Mouse (Mus musculus): Measurements from ENCODE around the gene Tmem104.

The Tmem104 gene

DNA sequence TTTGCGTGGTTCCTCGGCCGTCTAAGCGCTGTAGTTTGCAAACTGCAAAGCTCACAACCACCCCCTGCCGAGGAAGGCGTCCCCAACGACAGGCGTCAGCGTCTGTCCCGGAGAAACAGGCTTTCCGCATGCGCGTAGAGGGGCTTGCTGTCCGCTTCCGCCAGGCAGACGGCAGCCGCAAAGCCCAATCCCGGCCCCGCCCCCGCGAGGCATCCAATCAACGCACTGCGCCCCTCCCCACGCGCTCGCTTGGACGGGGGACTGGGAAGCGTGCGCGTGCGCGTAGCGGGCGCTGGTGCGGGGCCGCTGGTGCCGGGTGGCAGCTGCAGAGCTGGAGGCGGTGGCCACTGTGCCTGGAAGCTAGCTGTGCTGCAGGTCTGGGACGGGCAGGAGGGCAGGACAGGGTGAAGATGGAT lies at the start of gene Tmem104:
Gene Tmem104, plus strand, starts transcription at position 264 of the 416 bp plus-strand sequence.
- DNase-seq, result peak; percentile 99

DNA sequence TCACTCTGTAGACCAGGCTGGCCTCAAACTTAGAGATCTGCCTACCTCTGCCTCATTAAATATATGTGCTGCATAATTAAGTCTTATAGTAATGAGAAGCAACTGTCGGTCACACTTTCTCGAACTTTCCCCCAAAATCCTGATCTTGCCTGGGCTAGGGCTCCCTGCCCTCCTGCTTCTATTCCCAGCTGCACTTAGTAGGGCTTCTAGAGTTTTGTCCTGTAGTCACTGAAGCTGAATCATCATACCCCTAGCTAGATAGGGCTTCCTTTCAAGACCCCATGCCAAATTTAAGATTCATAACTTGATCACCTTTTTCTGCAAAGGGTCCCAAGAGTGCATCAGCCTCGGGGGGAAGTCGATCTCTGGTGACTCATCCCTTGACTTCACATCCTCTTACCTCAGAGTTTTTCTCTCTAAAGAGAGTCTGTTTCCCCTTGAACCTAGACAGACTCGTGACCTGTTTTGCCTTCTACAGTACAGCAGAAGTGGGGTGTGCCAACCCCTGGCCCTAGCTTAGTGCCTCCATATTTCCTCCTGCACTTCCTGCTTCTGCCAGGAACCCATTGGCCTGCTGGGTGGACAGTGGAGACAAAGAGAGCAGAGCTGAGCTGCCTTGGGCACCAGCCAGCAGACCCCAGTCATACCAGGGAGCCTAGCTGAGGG lies 48.6 kb upstream of the Tmem104 start:
- no peak for DNase-seq

DNA sequence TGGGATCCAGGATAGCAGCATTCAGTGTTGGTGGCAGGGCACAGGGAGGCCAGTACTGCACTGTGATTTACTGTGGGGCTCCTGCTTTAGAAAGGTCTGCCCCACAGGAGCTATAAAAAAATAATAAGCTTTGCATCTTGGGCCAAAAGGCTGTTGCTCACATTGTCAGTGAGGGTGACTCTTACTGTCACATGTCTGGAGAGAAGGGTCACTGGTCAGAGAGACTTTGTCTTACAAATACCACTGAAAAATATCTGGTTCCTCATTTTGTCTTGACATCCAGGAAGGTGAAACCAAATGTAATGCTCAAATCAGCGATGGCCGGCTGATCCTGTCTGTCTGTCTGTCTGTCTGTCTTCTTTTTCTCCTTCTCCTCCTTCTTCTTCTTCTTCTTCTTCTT lies 45.3 kb upstream of the Tmem104 start:
- DNase-seq, result no peak

DNA sequence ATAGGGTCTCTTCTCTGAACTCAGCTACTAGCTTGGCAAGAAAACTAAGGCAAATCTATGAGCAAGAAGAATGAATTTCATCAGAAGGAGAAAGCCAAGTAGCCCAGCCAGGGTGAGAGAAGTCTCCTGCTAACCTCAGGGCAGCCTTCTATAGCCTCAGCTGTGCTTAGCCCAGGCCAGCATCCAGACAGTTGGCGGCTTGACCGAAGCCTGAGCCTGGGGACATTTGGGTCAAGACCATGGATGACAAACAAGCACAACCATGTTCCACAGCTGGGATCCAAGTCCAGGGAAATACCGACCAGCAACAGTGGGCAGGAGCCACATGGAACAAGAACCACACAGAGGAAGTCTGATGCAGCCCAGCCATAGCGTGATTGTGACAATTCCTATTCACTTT lies 39.5 kb upstream of the Tmem104 start:
- no peak for DNase-seq

DNA sequence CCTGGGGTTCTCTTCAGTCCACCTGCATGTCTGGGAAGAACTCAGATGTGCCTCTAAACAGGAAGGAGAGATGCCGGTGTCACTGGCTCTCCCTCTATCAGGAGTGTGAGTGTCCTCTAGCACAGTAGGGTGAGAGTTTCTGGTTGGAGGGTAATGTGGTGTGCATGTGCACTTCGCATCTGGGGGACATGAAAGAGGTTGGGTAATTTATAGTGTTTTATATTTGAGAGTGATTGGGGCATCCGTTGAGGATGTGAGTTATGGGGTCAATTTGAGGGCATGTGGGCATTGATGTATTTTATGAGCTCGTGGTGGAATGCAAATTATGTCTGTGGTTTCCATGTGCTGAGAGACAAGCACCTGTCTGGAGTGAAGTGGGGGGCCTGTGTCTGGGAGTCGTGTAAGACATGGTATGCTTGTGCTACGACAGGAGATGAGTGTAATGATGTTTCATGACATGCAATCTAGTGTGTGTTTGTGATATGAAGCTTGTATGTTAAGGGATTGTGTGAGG lies 36.5 kb upstream of the Tmem104 start:
- DNase-seq, result no peak

DNA sequence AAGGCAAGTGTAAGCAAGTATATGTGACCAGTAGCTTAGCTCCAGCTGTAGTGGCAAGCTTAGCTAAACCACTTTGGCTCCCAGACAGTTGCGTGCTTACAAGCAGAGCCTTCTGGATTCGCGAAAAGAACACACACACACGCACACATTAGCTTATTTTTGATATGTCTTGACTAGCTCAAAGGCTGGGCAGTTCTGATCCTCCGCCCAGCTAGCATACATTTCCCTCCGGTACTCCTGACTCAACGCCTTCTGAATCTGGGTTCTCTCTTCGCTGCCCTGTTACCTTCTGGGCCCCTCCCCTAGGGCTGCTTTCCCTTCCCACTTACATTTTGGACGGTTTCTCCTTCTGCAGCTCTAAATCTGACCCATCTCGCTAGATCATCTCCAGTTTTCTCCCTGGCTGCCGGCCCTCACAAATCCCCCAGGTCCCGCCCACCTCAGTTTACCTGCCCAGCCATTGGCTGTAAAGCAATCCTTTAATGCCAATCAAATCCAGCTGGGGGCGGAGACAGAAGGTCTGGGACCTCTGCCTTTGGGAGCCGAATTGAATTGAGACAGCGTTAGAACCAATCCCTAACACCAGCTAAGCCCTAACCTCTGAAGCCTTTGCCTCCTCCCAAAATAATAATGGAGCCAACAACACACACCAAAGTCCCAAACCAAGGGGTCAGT lies 35.4 kb upstream of the Tmem104 start:
- peak; percentile 81 for DNase-seq

DNA sequence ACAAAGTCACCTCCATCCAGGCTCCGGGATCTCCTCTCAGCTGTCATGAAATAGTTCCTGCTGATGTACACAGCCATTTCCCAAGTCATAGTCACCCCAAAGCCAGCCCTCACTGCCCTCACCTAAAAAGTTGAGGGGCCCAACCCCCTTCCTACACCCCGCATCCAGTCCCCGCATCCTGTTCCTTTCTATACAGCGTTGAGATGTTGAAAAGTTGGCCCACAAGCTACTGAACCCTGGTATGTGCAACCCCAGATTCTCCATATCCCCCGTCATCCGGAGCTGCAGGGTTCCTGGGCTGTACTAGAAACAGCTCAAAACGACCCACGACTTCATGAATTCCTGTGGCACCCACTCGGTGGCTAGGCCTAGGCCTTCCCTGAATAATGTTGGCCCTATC lies 34.2 kb upstream of the Tmem104 start:
- DNase-seq, result no peak

DNA sequence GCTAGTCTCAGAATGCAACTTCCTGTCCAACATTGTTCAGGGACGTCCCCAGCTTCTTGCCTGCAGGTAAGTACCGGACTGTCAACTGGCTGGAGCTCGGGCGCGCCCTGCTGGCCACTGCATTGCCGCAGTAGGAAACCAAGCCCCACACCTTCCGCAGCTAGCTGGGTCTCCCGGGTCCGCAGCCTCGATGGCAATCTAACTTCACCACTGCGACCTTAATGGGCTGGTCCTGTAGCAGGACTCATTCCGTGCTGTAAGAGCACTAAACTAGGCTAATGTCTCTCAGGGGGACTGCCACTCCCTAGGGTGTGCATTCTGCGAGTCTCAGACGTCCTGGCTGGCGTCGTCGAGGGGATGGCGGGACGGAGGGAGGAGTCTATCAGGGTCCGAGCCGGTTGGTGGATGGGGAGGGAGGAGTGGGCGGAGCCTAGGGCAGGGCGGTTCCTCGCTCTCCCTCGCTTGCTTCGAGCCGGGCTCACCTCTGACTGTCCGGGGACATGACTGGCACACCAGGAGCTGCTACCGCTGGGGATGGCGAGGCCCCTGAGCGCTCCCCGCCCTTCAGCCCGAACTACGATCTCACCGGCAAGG lies 33.5 kb upstream of the Tmem104 start:
- DNase-seq, result peak; percentile 83

DNA sequence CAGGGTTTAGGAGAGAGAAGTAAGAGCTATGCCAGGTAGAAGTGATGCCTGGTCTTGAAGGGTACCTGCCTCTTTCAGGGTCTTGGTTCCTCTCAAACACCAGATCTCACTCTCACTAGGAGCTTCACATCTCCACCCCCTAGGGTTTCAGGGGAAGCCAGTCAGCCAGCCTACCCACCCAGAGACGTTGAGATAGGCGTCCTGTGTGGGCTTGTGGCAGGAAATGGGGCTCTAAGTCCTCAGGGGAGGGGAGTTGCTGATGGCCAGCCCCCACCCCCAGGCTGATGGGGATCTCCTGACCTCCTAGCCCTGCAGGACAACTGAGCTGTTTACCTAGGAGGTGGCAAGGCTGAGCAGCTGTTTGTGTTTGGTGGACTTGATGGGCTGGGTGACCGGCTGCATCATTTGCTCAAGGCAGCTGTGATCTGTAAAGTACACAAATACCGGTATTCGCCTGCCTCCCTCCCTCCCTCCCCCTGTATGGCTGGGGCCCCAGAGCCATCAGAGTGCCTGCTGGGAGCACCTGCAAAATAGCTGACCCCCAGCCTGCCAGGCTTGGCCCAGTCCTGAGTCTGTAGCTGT lies 32.1 kb upstream of the Tmem104 start:
- no peak for DNase-seq

DNA sequence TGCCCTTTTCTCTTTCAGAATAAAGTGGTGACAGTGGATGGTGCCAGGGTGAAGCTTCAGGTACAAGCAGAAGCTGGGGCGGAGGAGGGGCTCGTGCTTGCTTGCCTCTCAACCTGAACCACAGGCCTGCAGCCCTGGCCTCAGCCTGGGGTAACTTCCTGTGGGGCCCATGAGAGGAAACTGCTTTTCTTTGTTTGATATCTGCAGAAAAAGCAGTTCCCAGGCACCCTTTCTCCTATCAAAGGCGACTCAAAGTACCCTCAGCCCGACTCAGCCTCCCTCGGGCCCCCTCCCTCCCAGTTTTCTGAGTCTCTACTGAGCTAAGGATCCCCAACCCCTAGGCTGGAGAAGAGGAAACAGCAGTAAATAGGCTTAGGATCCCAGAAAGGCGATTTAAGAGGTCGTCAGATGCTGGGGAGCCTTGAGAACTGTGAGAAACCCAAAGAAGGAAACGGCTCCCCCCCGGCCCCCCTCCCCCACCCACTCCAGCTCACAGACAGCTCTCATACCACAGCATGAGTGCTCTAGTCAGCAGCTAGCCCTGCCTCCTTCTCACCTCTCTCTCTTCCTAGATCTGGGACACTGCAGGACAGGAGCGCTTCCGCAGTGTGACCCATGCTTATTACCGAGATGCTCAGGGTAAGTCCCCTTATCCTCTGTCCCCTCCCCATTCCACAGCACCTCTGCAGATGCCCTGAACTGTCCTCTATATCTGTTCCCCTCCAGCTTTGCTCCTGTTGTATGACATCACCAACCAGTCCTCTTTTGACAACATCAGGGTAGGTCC lies 29.2 kb upstream of the Tmem104 start:
- DNase-seq, result peak; percentile 13

DNA sequence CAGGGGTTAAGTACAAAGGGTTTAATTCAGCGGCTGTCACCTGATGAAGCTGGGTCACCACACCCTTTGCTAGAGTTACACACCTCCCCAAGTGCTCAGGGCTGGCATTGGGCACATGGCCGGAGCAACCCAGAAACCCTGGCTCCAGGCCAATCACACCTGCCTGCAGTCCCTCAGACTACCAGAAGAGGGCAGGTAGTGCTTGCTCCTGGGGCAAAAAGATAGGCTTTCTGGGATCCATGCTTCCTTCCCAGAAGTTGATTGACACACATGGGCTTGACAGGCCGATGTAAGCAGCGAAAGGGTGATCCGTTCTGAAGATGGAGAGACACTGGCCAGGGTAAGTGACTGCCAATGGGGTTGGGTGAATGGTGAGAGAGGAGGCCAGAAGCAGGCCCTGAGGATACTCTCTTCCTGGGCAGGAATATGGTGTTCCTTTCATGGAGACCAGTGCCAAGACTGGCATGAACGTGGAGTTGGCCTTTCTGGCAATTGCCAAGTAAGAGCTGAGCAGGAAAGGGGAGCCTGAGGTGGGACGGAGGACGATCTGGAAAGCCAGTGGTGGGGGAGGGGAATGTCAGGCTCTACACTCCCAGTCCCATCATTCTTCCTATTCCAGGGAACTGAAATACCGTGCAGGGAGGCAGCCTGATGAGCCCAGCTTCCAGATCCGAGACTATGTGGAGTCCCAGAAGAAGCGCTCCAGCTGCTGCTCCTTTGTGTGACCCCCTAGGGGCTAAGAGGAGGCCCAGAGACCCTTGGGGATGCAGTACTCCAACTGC lies 27.1 kb upstream of the Tmem104 start:
- DNase-seq, result peak; percentile 94

DNA sequence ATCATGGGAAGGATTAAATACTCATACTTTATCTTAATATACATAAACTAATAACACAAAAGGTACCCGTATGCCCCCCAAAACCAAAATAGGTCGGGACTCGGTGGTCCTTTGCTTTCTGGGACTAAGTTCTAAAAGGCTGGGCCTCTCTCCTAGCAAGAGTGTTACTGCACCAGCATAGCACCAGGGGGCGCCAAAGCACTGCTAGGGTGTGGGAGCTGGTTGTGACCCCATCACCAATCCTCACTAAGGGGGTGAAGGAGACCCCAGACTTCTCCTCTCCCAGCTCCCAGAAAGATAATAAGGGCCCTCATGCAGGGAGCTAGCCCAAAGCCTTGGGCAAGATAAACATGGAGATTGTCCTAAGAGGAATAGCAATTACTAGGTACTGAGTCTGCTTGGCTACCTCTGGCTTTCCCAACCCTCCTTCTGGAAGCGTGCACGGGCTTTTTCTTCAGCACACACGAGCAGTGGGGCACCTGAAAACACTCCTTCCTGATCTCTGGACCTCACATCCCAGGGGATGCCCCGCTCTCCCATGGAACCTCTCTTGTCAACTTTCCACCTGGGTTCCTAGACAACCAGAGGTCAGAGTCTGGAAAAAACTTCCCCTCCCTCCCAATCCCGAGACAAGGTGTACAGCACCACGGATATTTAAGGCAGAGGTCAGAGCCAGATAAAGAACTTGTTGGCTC lies 26.3 kb upstream of the Tmem104 start:
- peak; percentile 77 for DNase-seq

DNA sequence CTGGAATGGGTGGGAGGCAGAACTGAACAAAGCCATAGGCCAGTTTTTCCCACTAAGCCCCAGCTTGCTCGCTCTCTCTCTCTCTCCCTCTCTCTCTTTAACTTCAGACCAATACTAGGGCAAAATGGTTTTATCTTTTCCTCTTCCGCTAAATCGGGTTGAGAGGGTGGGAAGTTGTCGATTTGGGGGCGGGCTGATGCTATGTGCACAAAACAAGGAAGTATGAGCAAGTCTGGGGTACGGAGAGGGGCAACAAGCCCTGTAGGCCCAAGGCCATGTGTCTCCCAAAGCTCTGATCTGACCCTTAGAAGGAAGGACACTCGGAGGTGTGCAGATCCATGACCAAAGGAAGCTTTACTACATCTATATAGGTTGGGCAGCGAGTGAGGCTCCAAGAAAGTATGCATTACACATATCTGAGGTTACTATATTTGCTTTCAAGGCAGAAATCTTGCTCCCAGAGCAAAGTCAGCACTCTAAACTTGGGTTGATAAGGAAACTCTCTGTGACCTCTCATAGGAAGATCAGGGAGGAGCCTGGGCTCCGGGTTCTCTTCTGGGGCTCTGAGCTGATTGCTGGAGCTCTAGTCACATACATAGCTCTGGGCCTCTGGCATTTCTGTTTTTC lies 25.6 kb upstream of the Tmem104 start:
- DNase-seq, result peak; percentile 18

DNA sequence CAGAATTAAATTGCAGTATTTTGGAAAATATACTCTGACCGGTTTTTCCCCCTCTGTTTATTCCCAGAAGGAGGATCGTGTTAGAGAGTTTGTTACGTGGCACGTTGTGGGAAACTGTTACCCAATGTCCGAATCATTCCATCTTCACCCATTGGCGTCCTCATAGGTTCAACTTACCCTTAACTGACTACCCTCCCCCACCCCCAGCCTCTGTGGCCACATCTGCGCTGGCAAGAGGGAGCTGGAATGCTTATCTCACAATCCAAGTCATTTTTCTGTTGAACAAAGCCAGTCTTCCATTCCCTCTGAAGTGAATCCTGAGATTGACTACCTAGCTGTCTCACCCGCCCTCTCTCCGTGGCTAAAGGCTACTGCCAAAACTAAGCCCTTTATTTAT lies 25.1 kb upstream of the Tmem104 start:
- DNase-seq, result peak; percentile 16

DNA sequence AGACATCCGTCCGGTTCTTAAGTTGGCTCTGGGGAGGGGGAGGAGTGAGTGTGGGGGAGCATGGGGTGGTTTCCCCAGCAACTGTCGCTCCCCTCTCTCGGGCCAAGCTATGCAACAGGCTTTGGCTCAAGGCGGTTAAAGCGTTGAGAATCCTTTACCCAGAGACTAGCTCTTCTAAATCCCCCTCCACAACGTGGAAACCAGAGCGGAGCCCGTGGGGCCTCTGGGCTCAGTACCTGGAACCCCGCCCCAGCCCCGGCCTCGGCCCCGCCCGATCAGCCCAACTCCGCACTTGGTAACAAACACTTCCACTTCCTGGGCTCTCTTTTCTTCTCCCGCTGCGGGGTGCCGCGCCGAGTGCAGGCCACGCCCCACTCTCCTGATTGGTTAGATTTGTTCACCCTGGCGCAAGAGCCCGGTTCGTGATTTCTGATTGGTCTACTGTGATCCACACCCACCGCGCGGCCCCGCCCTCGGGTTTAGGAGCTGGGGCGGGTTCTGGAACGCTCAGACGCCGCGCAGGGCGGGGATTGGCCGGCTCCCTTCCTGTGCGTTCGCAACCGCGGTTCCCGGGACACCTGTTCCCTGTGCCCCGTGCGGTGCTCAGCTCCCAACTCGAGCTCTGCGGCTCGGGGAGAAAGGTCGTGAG lies 24.3 kb upstream of the Tmem104 start, which contains the start of gene Slc9a3r1:
Gene Slc9a3r1, plus strand, starts transcription at position 510 of the 649 bp plus-strand sequence.
- DNase-seq, result peak; percentile 99

DNA sequence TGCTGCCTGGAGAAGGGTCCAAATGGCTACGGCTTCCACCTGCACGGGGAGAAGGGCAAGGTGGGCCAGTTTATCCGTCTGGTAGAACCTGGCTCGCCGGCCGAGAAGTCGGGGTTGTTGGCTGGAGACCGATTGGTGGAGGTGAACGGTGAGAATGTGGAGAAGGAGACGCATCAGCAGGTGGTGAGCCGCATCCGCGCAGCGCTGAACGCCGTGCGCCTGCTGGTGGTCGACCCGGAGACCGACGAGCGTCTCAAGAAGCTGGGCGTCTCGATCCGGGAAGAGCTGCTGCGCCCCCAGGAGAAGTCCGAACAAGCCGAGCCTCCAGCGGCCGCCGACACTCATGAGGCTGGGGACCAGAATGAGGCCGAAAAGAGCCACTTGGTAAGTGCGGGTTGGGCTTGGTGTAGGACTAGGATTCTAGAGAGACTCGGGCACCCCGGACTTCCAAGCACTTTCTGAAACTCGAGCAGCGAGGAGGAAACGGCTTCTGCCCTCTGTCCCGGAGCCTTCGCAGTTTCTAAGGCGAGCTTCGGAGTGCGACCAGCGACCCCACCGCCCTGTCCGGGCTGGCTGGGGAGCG lies 23.6 kb upstream of the Tmem104 start:
- DNase-seq, result no peak

DNA sequence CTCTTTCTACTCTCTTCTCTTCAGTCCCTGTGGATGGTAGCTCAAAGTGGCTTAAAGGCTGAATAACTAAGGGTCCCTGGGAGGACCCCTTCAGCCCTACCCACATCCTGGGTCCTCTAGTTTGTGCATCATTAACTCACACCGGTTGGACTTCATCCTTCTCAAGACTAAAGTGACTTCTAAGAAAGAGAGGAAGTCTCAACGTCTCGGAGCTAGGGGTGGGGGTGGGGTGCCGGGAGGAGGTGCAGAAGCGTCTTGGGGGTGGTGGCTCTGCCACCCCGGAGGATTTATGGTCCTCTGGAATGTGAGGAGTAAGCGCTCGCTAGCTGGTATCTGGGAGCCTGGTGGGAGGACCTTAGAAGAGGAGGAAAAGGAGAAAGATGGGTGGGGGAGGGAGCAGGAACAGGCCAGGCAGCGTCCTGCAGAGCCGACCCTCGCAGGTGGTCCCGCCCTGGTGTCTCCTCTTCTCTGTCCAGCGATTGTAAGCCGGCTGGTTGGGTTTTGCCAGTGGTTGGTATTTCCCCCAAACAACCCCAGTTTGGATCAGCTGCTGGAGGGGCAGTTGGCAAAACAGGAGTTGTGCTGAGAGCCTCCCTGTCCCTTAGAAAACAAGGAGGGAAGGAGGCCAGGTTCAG lies 22.8 kb upstream of the Tmem104 start:
- DNase-seq, result no peak

DNA sequence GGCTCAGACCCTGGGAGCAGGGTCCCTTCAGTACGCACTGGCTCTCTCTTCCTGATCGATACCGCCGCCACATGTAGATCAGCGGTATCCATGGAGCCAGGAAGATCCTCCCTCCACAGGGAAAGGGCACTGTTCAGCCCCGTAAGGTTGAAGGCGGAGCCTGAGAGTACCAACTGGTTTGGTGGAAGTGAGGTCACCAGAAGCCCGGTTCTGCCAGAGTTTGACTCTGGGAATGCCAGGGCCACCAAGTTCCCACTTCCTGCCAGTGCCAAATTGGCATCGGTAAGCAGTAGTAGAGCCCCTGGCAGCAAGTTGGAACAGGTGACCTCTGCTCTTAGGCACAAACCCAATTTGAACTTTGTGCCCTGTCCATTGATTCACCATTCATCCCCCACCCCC lies 22.3 kb upstream of the Tmem104 start:
- DNase-seq, result peak; percentile 65

DNA sequence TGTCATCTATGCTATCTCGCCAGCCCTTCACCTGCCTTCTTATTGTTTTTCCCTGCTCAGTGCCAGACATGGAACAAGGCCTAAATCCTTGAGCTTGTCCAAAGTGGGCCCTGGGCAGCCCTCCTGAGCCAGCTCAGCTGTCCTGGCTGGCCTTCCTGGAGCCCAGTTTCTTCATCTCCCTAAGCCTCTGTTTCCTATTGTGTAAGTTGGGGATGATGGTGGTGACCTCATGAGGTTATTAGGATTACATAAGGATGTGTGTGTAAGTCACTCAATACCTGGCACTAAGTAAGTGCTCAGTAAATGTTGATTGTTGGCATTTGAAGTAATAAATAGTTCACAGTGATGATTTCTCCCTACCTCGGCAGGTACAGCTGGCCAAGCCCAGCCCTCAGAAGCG lies 20.5 kb upstream of the Tmem104 start:
- DNase-seq, result no peak

All from cerebellum, adult 8-10 months (tissue).